Mouse (Mus musculus) cerebellum, adult 11 months (tissue): Measurements from ENCODE around the gene Gm17545.
"Not testable (repeated sequence)": the region's sequence is repeated elsewhere in the genome, so short reads cannot be mapped to it uniquely, and the experiment has no call there.

Experiments
- DNase-seq: peaks from one replicate; pipeline ENCODE4 v3.0.0; 2022

Gm17545 gene

DNA sequence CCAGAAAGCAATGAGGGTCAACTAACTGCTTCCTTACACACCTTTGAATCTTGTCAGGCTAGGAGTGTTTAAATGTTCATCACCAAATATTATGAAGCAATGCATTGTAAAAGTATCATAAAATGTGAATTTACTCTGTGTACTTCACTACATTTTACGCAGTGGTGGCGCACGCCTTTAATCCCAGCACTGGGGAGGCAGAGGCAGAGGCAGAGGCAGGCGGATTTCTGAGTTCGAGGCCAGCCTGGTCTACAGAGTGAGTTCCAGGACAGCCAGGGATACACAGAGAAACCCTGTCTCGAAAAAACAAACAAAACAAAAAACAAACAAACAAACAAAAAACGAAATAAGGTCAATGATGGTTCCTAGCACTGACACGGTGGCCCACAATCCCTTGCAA, at the start of gene Gm17545:
Gene Gm17545 (plus strand): TSS at position 301 of the 400 bp plus-strand sequence.
- not testable (repeated sequence) for DNase-seq

DNA sequence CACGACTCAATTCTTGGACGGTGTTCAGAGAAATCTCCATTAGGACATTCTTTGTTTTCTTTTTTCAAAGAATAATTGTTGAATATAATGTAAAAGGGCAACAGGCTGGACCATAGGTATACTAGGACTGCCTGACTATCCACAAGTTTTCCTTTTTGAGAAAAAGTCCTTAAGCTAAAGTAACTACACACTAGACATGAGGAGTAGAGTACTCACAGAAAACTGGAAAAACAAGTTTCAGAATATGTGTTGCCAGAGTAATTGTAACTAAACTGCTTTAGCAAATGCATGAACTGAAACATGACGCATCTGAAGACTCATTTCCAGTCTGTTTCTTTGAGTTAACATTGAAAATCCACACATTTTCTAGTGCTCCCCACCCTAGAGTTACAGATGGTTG, 48.7 kb upstream of the Gm17545 start:
- no peak for DNase-seq

DNA sequence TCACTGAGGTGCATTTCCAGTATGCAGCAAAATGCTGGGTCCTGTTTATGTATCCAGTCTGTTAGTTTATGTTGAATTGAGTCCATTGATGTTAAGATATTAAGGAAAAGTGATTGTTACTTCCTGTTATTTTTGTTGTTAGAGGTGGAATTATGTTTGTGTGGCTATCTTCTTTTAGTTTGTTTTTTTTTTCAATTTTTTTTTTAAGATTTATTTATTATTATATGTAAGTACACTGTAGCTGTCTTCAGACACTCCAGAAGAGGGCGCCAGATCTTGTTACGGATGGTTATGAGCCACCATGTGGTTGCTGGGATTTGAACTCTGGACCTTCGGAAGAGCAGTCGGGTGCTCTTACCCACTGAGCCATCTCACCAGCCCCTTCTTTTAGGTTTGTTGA, 46.5 kb upstream of the Gm17545 start:
- DNase-seq = not testable (repeated sequence)

DNA sequence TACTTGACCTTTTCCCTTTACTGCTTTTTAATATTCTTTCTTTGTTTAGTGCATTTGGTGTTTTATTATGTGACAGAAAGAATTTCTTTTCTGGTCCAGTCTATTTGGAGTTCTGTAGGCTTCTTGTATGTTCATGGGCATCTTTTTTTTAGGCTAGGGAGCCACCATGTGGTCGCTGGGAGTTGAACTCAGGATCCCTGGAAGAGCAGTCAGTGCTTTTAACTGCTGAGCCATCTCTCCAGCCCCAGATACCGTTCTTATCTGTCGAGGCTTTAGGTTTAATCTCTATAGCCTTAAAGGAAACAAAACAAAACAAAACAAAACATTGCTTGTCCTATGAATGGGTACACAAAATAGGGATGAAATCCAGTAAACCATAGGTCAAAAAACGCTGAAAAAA, 45.7 kb upstream of the Gm17545 start:
- DNase-seq = not testable (repeated sequence)

DNA sequence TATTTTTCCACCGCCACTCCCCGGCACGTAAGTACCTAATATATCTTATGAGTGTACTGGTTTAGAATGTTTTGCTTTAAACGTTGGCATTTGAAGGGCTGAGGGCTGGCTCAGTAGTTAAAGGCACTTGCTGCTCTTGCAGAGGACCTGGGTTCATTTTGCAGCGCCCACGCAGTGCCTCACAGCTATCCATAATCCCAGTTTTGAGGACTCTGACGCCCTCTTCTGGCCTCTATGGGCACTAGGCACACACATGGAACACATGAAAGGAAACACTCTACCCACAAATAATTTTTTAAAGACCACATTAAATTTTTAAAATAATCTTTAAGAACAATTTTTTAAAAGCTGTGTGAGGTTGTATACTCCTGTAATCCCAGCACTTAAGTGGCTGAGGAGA, 44.6 kb upstream of the Gm17545 start:
- no peak for DNase-seq

DNA sequence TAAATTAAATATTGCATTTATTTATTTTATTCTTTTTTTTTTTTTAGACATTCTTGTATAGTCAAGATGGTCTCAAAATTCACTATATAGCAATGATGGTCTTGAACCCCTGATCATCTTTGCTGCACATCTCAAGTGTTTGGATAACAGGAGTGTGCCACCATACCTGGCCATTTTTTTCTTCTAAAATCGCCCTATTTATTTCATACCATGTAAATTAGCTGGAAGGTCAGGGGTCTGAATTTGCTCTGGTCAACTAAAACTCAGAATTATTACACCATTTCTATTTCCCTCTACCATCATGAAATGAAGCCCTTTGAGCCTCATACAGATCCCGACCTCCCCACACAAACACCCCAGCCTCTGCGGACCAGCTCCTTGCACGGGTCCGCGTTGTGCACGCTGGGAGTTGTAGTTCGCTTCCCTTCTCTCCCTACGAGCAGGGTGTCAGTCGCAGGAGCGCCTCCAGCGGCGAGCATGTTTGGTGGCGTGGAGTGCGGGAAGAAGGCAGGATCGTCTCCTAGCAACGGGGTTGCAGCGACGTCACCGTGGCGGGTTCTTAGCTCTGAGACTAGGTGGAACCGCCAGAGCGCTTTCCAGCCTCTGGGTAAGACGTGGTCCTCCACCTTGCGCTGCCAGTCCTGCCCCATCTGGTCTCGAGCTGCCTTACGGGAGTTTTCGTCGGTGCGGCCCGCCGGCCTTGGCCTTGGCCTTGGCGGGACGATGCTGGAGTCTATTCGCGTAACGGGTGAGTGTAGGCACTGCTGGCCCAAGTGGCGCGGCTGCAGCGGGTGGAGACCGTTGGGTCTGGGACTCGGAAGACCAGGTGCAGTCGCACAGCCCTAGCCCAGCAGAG, 42.9 kb upstream of the Gm17545 start, which contains the start of gene 9530077C05Rik:
Gene 9530077C05Rik (plus strand): TSS at position 512 of the 856 bp plus-strand sequence.
- peak; percentile 97 for DNase-seq

DNA sequence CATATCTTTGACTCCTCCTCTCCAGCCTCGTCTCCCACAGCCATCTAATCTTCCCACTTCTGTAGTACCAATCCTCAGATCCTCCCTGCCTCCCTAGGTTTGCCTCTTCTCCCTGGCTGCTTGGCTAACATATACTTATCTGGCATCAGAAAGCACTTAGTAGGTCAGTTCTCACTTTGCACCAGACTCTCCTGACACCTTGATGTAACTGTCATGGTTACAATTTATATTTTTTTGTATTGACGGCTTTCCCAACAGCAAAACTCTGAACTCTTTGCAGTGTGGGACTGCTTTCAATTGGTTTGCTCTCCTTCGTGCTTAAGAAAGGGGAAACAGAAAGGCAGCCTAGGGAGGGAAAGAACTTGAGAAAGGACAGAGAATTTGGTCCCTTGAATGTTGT, 37.9 kb upstream of the Gm17545 start:
- no peak for DNase-seq

DNA sequence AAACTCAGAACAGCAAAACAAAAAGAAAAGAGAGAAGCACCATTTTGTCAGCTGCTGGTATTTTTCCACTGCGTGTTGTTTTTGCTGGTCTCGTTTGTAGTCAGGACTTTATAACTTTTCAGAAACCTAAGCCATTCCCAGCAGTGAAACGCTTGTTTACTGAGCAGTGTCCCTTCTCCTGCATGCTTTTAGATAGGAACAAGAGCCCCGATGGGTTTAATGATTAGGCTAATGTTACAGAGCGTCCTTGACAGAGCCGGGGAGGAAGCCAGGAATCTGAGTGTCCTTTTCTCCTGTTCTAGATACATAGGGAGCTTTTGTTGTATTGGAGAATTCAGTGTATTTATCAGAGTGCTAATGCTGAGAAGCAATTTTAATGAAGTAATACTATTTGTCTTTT, 36.5 kb upstream of the Gm17545 start:
- DNase-seq = no peak

DNA sequence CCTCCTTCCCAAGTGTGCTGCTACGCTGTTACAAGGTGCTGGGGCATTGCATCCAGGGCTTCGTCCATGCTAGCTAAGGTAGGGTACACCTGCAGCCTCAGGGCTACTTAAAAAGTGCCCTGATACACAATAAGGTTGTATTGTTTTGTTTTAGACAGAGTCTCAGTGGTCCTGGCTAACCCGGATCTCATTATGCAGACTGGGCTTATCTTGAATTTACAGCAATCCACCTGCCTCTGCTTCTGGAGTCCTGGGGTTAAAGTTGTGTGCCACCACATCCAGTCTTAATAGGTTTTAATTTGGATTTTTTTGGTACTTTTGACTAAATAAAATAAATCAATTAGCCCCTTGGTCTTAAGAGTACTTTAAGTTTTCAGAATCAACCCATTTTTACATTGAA, 34.2 kb upstream of the Gm17545 start:
- no peak for DNase-seq

DNA sequence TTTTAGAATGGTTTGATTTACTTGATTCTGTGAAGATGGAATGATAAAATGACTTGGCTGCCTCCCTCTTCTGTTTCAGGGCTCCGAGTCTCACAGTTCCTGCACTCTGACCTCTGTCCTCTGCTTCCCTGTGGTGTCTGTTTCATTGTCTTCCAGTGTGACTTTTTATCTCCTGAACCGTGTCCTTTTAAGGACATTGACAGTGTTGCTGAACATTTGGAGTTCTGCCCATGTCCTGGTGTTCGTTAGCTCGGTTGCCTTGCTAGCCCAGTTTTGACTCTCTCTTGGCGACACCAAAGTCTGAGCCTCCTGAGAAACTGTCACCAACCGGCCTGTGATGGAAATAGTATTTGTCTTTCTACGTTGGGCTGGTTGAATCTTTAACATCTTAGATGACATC, 33.6 kb upstream of the Gm17545 start:
- no peak for DNase-seq

DNA sequence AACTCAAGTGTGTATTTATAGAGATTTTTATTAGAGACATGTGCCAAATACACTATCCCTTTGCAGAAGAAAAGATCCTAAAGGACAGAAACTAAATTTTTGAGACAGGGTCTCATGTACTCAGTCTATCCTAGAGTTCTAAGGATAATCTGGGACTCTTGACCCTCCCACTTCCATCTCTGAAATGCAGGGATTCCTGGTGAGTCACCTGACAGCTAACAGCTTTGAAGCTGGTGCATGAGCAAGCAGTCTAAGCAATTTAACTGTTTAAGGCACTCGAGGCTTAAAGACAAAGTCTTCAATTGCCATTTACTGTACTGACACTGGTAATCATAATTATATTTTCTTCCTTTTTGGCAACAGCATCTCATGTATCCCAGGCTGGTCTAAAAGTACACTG, 31.5 kb upstream of the Gm17545 start:
- DNase-seq = no peak

DNA sequence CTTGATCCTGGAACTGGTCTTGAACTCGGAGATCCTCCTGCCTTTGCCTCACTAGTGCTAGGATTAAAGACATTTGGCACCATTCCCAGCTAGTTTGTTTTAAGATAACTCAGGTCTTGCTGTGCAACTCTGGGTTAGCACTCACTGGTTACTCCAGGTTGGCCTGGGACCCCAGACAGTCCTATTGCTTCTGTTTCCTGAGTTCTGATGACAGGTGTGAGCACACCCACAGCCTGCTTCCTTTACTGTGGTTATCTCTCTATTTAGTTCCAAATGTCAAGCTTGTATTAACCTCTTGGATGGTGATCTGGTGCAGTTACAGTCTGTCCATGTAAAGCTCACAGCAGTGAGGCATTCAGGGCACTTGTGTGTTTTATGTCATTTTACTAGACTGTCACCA, 30.6 kb upstream of the Gm17545 start:
- no peak for DNase-seq

DNA sequence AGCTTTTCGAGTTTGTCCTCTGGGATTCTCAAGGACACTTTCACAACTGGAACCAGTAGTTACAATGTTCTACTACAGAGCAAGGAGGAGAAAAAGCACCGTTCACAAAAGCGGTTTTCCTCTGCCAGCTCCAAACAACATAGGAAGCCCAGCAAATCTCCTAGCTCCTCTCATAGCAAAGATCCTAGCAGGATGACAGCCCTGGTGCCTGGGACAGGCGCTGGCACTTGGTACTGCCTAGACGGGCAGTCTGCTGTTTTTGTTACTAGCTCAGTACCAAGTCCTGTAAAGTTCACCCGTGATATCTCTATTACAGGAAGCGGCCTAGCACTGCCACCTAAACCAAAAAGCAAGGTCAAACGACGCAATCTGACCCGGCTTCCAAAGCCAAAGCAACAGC, 29.9 kb upstream of the Gm17545 start:
- DNase-seq = no peak

DNA sequence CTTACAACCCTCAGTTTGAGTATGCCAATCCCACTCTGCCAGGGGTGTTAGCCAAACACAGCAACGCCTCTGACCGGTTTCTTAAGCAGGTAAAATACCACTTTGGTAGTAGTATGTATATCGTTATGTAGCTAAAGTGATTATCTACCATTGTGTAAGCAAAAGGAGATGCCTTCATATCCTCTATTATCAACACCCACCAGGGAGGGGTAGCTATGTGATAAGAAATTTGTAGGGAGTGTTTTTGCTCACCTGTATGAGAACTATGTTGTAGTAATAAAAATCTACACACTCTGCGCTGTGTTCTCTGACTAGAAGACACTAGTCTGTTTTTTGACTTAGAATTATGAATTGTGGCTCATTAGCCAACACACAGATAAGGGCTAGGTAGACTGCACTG, 29.4 kb upstream of the Gm17545 start:
- no peak for DNase-seq

DNA sequence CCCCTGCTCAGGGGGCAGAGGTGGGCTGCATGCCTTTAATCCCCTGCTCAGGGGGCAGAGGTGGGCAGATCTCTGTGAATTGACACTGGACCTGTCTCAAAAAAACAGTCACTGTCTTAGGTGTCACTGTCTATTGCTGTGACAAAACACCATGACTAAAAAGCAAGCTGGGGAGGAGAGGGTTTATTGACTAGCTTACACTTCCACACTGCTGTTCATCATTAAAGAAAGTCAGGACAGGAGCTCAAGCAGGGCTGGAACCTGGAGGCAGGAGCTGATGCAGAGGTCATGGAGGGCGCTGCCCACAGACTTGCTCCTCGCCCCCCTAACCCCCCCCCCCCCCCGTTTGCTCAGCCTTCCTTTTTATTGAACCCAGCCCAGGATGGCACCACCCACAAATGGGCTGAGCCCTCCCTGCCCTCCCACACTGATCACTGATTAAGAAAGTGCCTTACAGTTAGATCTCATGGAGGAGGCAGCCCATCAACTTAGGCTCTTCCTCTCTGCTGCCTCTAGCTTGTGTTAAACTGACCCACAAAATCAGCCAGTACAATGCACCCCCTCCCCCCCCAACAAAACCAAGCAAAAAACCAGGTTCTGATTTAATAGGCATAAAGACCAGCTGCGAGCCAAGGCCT, 25.9 kb upstream of the Gm17545 start:
- no peak for DNase-seq

DNA sequence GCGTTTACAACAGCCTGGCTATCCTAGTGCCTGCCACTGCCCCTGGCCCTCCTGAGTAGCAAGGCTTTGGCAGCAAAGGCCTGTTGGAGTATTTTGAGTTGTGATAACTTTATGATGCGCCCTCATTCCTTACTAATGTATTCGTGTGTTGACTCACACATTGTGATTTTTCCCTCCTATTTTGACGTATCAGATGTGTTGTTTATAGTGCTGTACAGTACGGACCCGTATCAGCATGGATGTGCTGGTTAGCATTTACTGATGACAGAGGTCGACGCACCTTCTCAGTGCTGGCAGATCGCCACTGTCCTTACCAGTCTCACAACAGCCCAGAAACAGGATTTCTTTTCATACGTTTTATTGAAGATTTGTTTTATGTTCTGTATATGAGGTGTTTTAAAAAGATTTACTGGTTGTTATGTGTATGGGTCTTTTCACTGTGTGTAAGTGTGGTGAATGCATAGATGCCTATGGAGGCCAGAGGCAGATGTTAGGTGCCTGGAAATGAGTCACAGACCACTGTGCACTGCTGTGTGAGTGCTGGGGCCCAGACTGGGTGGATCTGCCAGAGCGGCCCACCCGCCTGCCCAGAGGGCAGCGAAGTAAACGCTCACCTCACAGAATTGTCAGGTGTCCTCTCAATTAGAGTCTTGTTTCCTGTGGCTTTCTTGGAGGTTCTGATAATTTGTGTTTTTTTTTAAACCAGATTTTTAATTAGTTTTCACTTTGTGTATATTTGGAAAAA, 25.3 kb upstream of the Gm17545 start:
- no peak for DNase-seq

DNA sequence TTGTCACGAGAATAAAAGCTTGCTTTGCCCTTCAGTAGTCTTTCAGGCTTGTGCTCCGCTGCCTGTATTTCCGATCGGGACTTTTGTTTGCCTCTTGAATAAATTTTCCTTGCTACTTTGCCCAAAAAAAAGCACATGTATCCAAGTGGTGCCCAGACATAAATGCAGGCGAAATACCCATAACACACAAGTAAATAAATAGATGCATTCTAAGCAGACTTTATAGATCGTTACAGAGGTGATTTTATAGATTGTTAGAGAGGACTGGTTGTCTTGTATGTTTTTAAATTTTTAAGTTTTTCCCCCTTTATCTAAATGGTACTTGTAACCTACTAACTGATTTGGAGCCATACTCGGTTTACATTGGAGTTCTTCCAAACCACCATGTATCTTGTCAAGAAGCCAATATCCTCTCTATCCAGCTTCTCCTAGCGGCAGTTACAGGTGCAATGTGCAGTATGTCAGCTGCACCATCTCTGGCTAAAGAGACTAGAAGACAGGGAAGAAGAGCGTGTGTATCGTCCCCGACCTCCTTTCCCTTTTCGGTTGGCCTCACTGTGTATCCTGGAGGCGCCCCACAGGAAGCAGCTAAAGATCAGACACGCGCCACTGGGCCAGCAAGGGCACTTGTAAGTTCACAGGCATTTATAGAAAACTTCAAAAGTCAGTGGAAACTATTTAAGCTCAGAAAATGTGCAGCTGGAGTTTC, 24.4 kb upstream of the Gm17545 start:
- DNase-seq = no peak

DNA sequence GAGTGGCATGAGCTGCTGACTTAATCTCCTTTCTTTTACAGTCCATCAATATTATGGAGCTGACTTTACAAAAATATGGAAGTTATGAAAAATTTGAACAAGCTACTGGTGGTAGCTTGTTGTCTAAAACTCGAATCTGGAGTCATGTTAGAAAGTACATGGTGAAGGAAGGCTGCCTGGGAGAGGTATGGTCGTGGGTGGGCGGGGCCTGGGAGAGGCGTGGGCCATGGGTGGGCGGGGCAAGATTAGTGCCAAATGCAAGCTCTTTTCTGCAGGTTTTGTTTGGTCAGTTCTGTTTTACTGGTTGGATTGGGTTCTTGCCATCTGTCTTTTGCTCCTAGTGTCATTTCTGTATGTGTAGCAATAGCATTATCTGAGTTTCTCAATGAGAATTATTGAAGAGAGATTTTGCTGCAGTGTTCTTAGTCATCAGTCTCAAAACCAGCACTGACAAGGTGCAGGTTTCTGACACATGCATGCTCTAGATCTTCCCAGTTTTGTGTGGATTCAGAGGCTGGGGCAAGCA, 23.7 kb upstream of the Gm17545 start:
- DNase-seq = no peak

DNA sequence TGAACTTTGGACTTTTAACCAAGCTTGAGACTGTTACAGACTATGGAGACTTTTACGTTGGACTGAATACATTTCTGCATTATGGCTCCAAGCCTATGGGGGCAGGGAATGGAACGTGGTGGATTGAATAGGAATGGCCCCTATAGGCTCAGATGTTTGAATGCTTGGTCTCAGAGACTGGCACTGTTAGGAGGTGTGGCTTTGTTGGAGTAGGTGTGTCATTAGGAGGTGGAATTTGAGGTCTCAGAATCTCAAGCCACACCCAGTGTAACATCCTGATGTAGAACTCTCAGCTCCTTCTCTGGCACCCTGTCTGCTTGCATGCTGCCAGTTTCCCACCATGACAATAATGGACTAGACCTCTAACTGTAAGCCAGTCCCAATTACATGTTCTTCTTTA, 20.9 kb upstream of the Gm17545 start:
- DNase-seq = no peak

DNA sequence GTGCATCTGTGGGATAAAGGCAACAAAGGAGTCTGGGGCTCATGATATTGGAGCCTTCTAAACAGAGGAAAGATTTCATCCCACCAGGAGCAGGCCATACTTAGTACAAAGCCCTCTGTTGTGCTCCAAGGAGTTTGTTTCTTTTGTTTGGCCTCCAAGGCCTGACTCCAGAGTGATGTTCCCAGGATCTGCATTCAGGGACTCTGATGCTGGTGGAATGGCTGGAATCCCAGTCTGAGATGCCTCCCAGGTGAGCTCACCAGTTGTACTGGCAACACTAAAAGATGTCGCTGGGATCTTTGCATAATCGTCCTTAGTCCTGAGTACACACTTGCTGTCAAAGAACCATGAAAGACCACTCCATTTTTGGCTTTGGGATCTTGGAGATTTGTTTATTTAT, 20.0 kb upstream of the Gm17545 start:
- DNase-seq = no peak

DNA sequence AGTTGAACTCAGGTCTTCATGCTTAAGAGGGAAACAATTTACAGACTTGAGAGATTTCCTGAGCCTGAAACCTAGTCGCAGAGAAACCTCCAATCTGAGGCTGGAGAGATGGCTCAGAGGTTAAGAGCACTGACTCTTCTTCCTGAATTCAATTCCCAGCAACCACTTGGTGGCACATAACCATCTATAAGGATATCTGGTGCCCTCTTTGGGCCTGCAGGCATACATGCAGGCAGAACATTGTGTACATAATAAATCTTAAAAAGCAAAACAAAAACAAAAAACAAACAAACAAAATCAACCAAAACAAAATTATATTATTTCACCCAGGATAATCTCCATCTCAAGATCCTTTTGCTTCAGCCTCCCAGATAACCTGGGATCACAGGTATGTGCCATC, 15.3 kb upstream of the Gm17545 start:
- no peak for DNase-seq

DNA sequence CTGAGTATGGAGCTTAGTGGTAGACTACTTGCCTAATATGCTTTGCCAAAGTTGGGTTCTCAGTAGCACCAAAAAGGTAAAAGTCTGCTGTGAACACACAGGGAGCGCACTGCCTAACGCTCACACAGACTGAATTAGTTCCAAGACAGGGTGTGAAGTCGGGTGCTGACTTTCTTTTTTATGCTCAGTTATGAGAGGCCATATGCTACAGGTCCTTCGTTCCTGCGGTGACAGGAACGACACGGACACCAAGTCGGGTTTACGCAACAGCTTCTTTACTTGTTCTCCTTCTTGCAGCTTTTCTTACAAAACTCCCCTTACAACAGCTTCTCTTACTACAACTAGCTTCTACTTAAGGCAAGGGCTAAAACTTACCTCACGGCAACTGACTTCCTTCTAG, 10.9 kb upstream of the Gm17545 start:
- no peak for DNase-seq

DNA sequence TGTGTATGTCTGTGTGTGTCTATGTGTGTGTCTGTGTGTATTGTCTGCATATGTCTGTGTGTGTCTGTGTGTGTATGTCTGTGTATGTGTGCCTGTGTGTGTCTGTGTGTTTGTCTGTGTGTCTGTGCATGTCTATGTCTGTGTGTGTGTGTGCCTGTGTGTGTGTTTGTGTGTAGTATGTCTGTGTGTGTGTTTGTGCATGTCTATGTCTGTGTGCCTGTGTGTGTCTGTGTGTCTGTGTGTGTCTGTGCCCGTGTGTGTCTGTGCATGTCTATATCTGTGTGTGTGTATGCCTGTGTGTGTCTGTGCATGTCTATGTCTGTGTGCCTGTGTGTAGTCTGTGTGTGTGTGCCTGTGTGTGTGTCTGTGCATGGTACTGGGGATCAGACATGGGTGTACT, 9.0 kb upstream of the Gm17545 start:
- no peak for DNase-seq
